Comparison of ENCODE assay signal across 8 mouse cellular contexts in genomic region chr1:75191258-75191621, GRCm38 (mm10). TPM values are rescaled to one million over a fixed set of nuclear protein-coding genes. Genes with fewer than 3 reads are reported as not detected.
DNase-seq lines count a peak whose midpoint lies in the region; ATAC-seq and TF ChIP-seq lines count a peak whose summit lies in the region.

No protein-coding gene starts in this region.

- H3K27ac ChIP-seq in lung, embryonic 14.5 days (ENCODE audit: low read depth) = peak overlapping the region; percentile 70; the same call in 1 of the 2 replicates
- H3K27ac ChIP-seq in embryonic fibroblast, embryonic 13.5 days (ENCODE audit: insufficient read depth, low read length) = no peak overlapping the region
- peak overlapping the region; percentile 89 for H3K27ac ChIP-seq in intestine, embryonic 16.5 days (ENCODE audit: low read length)
- H3K27ac ChIP-seq in neural tube, embryonic 13.5 days (replicated peaks) = peak overlapping the region; percentile 97

- peaks cover 27% of the 10 kb centered on the region for H3K36me3 ChIP-seq in lung, embryonic 14.5 days (ENCODE audit: insufficient read depth)
- H3K36me3 ChIP-seq in intestine, embryonic 16.5 days (ENCODE audit: control insufficient read depth, insufficient read depth, low read length) = peaks cover 18% of the 10 kb centered on the region
- H3K36me3 ChIP-seq in neural tube, embryonic 13.5 days = peaks cover 51% of the 10 kb centered on the region

- peak overlapping the region; percentile 79 for H3K9ac ChIP-seq in lung, embryonic 14.5 days
- H3K9ac ChIP-seq in intestine, embryonic 16.5 days (ENCODE audit: low read depth, low read length) = peak overlapping the region; percentile 93
- peak overlapping the region; percentile 81 for H3K9ac ChIP-seq in neural tube, embryonic 13.5 days

- no peaks in the 10 kb centered on the region for H3K27me3 ChIP-seq in lung, embryonic 14.5 days (ENCODE audit: insufficient read depth, low read length)
- no peaks in the 10 kb centered on the region for H3K27me3 ChIP-seq in intestine, embryonic 16.5 days (replicated peaks; ENCODE audit: control insufficient read depth, insufficient read depth, low read length)
- H3K27me3 ChIP-seq in neural tube, embryonic 13.5 days = no peaks in the 10 kb centered on the region

- 39% methylated on average over 5 of the region's 5 CpGs for WGBS in lung, embryonic 14.5 days
- 41% methylated on average over 5 of the region's 5 CpGs for WGBS in intestine, embryonic 16.5 days
- 44% methylated on average over 5 of the region's 5 CpGs for WGBS in neural tube, embryonic 13.5 days

- no peak; the same call in 1 of the 2 replicates for ATAC-seq in lung, embryonic 14.5 days (ENCODE audit: insufficient read depth)
- ATAC-seq in intestine, embryonic 16.5 days = no peak
- no peak for ATAC-seq in neural tube, embryonic 13.5 days (ENCODE audit: low read depth)

- H3K4me2 ChIP-seq in lung, embryonic 14.5 days = peak overlapping the region; percentile 88
- H3K4me2 ChIP-seq in intestine, embryonic 16.5 days (ENCODE audit: low read depth, low read length) = peak overlapping the region; percentile 69
- H3K4me2 ChIP-seq in neural tube, embryonic 13.5 days = peak overlapping the region; percentile 78

- H3K9me3 ChIP-seq in lung, embryonic 14.5 days (ENCODE audit: low read depth, low read length) = no peaks in the 10 kb centered on the region
- H3K9me3 ChIP-seq in intestine, embryonic 16.5 days (ENCODE audit: control insufficient read depth, low read length) = no peaks in the 10 kb centered on the region
- no peaks in the 10 kb centered on the region for H3K9me3 ChIP-seq in neural tube, embryonic 13.5 days

- peak overlapping the region; percentile 67 for H3K4me3 ChIP-seq in lung, embryonic 14.5 days (ENCODE audit: low read depth, low read length)
- H3K4me3 ChIP-seq in embryonic fibroblast, embryonic 13.5 days (ENCODE audit: insufficient read depth, low read length) = peak overlapping the region; percentile 78
- H3K4me3 ChIP-seq in intestine, embryonic 16.5 days (ENCODE audit: low read length) = peak overlapping the region; percentile 91
- peak overlapping the region; percentile 67 for H3K4me3 ChIP-seq in neural tube, embryonic 13.5 days

- DNase-seq in lung, embryonic 14.5 days = no peak
- DNase-seq in lung, postnatal 36 days = no peak
- DNase-seq in adrenal gland, adult 2 months = no peak
- DNase-seq in yolk sac, embryonic 10.5 days (ENCODE audit: low spot score) = no peak
- DNase-seq in cerebellum, adult 9-11 months = no peak

- TF ChIP-seq CTCF in lung, embryonic 14.5 days (IDR thresholded peaks at IDR 0.05; ENCODE audit: low read depth) = no peak
- TF ChIP-seq CTCF in embryonic fibroblast, embryonic 13.5 days (IDR thresholded peaks at IDR 0.05; ENCODE audit: borderline replicate concordance, insufficient read depth, low read length) = no peak

- no peak for TF ChIP-seq POLR2A in embryonic fibroblast, embryonic 13.5 days (IDR thresholded peaks at IDR 0.05; ENCODE audit: low read depth, low read length)

- peaks cover 16% of the 10 kb centered on the region for H3K4me1 ChIP-seq in lung, embryonic 14.5 days (ENCODE audit: insufficient read depth)
- 0 out of 2 replicates have a peak, but pooled peaks cover 5% of the 10 kb centered on the region for H3K4me1 ChIP-seq in embryonic fibroblast, embryonic 13.5 days (ENCODE audit: control insufficient read depth, insufficient read depth, low read length)
- peaks cover 17% of the 10 kb centered on the region for H3K4me1 ChIP-seq in intestine, embryonic 16.5 days (ENCODE audit: control insufficient read depth, insufficient read depth, low read length)
- peaks cover 33% of the 10 kb centered on the region for H3K4me1 ChIP-seq in neural tube, embryonic 13.5 days (replicated peaks)

RNA-seq across cellular contexts. Expression of gene Ankzf1, which starts 0.7 kb away (rescaled TPM):
- 13.3 and 16.5 TPM in 2 replicates for polyA plus RNA-seq in lung, embryonic 14.5 days (2014; fragmentation: Nextera tagmentation; extraction: Ambion mirVana)
- 10.1 and 15.6 TPM in 2 replicates for polyA plus RNA-seq in embryonic fibroblast, embryonic 13.5 days (2011; ENCODE audit: insufficient read length, low read depth, missing spikeins)
- 25.4 and 26.5 TPM in 2 replicates for polyA plus RNA-seq in intestine, embryonic 16.5 days (2015; fragmentation: Nextera tagmentation; extraction: Ambion mirVana)
- 22.2 and 24.4 TPM in 2 replicates for polyA plus RNA-seq in neural tube, embryonic 13.5 days (2015; fragmentation: Nextera tagmentation; extraction: Ambion mirVana)
- total RNA-seq in adrenal gland, adult 2 months (2021) = 10 to 100 TPM; 14.1 to 14.4 TPM
- 11.5 and 13.3 TPM in 2 replicates for polyA plus RNA-seq in adrenal gland, adult 2 months (2012; rRNA removed)

RNA-seq across cellular contexts. Expression of gene Atg9a, which starts 0.8 kb away (rescaled TPM):
- polyA plus RNA-seq in lung, embryonic 14.5 days (2014; fragmentation: Nextera tagmentation; extraction: Ambion mirVana) = 25.2 and 27.5 TPM in 2 replicates
- 31.1 and 32.6 TPM in 2 replicates for polyA plus RNA-seq in embryonic fibroblast, embryonic 13.5 days (2011; ENCODE audit: insufficient read length, low read depth, missing spikeins)
- 28.3 and 31.7 TPM in 2 replicates for polyA plus RNA-seq in intestine, embryonic 16.5 days (2015; fragmentation: Nextera tagmentation; extraction: Ambion mirVana)
- polyA plus RNA-seq in neural tube, embryonic 13.5 days (2015; fragmentation: Nextera tagmentation; extraction: Ambion mirVana) = 49.4 and 50.8 TPM in 2 replicates
- total RNA-seq in adrenal gland, adult 2 months (2021) = 10 to 100 TPM; 41.7 to 44.5 TPM
- polyA plus RNA-seq in adrenal gland, adult 2 months (2012; rRNA removed) = 78.5 and 89.9 TPM in 2 replicates

RNA-seq across cellular contexts. Expression of gene Abcb6, which starts 11.0 kb away (rescaled TPM):
- polyA plus RNA-seq in lung, embryonic 14.5 days (2014; fragmentation: Nextera tagmentation; extraction: Ambion mirVana) = 15.4 and 16.8 TPM in 2 replicates
- 7.0 and 13.4 TPM in 2 replicates for polyA plus RNA-seq in embryonic fibroblast, embryonic 13.5 days (2011; ENCODE audit: insufficient read length, low read depth, missing spikeins)
- 21.5 and 27.8 TPM in 2 replicates for polyA plus RNA-seq in intestine, embryonic 16.5 days (2015; fragmentation: Nextera tagmentation; extraction: Ambion mirVana)
- polyA plus RNA-seq in neural tube, embryonic 13.5 days (2015; fragmentation: Nextera tagmentation; extraction: Ambion mirVana) = 40.3 and 47.8 TPM in 2 replicates
- 10 to 100 TPM; 24.2 to 31.7 TPM for total RNA-seq in adrenal gland, adult 2 months (2021)
- polyA plus RNA-seq in adrenal gland, adult 2 months (2012; rRNA removed) = 23.2 and 23.3 TPM in 2 replicates

RNA-seq across cellular contexts. Expression of gene Glb1l, which starts 19.4 kb away (rescaled TPM):
- 16.0 and 16.7 TPM in 2 replicates for polyA plus RNA-seq in lung, embryonic 14.5 days (2014; fragmentation: Nextera tagmentation; extraction: Ambion mirVana)
- 25.1 and 34.3 TPM in 2 replicates for polyA plus RNA-seq in embryonic fibroblast, embryonic 13.5 days (2011; ENCODE audit: insufficient read length, low read depth, missing spikeins)
- 9.2 and 10.1 TPM in 2 replicates for polyA plus RNA-seq in intestine, embryonic 16.5 days (2015; fragmentation: Nextera tagmentation; extraction: Ambion mirVana)
- 16.6 and 19.7 TPM in 2 replicates for polyA plus RNA-seq in neural tube, embryonic 13.5 days (2015; fragmentation: Nextera tagmentation; extraction: Ambion mirVana)
- 10 to 100 TPM; 16.0 to 23.1 TPM for total RNA-seq in adrenal gland, adult 2 months (2021)
- 7.4 and 7.7 TPM in 2 replicates for polyA plus RNA-seq in adrenal gland, adult 2 months (2012; rRNA removed)

RNA-seq across cellular contexts. Expression of gene Stk16, which starts 19.4 kb away (rescaled TPM):
- 115 and 119 TPM in 2 replicates for polyA plus RNA-seq in lung, embryonic 14.5 days (2014; fragmentation: Nextera tagmentation; extraction: Ambion mirVana)
- polyA plus RNA-seq in embryonic fibroblast, embryonic 13.5 days (2011; ENCODE audit: insufficient read length, low read depth, missing spikeins) = 57.3 and 59.4 TPM in 2 replicates
- polyA plus RNA-seq in intestine, embryonic 16.5 days (2015; fragmentation: Nextera tagmentation; extraction: Ambion mirVana) = 108 and 120 TPM in 2 replicates
- 128 and 138 TPM in 2 replicates for polyA plus RNA-seq in neural tube, embryonic 13.5 days (2015; fragmentation: Nextera tagmentation; extraction: Ambion mirVana)
- 100 to 1,000 TPM; 106 to 109 TPM for total RNA-seq in adrenal gland, adult 2 months (2021)
- 228 and 249 TPM in 2 replicates for polyA plus RNA-seq in adrenal gland, adult 2 months (2012; rRNA removed)
